Mouse (Mus musculus): ENCODE data around the gene Nr1d1. TPM values are rescaled to one million over a fixed set of nuclear protein-coding genes. Genes with fewer than 3 reads are reported as not detected.

Nr1d1 gene
- polyA plus RNA-seq, 1 experiment from 2014 or later = 5.1 TPM

- Histone ChIP-seq H3K27me3 (replicated peaks; ENCODE audit: control insufficient read depth, insufficient read depth, low read length) (no peaks in the 10 kb centered on the region), H3K9ac (ENCODE audit: low read depth, low read length) (no peak overlapping the region), H3K4me1 (replicated peaks; ENCODE audit: control insufficient read depth, insufficient read depth, low read length) (peaks cover 22% of the 10 kb centered on the region), H3K4me3 (ENCODE audit: low read depth, low read length) (no peak overlapping the region), H3K27ac (ENCODE audit: low read depth, low read length) (peak overlapping the region; percentile 88; the same call in 1 of the 2 replicates), H3K4me2 (replicated peaks; ENCODE audit: low read depth) (0 out of 2 replicates have a peak overlapping the region, but pooled peaks have one; percentile 49), H3K9me3 (ENCODE audit: control insufficient read depth) (no peaks in the 10 kb centered on the region), H3K36me3 (ENCODE audit: control insufficient read depth, insufficient read depth) (no peaks in the 10 kb centered on the region)
- no peak for TF ChIP-seq CTCF (IDR thresholded peaks at IDR 0.05; ENCODE audit: low read depth)
- ATAC-seq = no peak
- WGBS = 60% methylated on average over 10 of the region's 10 CpGs
These were observed 10.1 kb upstream of the Nr1d1 start for GRCm38 (mm10) chr11:98785214-98785613.

GRCm38 (mm10) chr11:98784139-98784538, 9.0 kb upstream of the Nr1d1 start:
- H3K4me1 ChIP-seq (replicated peaks; ENCODE audit: control insufficient read depth, insufficient read depth, low read length) = peaks cover 22% of the 10 kb centered on the region
- TF ChIP-seq CTCF (IDR thresholded peaks at IDR 0.05; ENCODE audit: low read depth) = no peak
- H3K4me3 ChIP-seq (ENCODE audit: low read depth, low read length) = no peak overlapping the region
- H3K27ac ChIP-seq (ENCODE audit: low read depth, low read length) = peak overlapping the region; percentile 88
- WGBS = 69% methylated on average over 4 of the region's 4 CpGs
- H3K27me3 ChIP-seq (replicated peaks; ENCODE audit: control insufficient read depth, insufficient read depth, low read length) = no peaks in the 10 kb centered on the region
- no peaks in the 10 kb centered on the region for H3K36me3 ChIP-seq (ENCODE audit: control insufficient read depth, insufficient read depth)
- peak overlapping the region; percentile 22; the same call in 1 of the 2 replicates for H3K9ac ChIP-seq (ENCODE audit: low read depth, low read length)
- no peak for ATAC-seq
- H3K9me3 ChIP-seq (ENCODE audit: control insufficient read depth) = no peaks in the 10 kb centered on the region
- H3K4me2 ChIP-seq (replicated peaks; ENCODE audit: low read depth) = no peak overlapping the region

DNA sequence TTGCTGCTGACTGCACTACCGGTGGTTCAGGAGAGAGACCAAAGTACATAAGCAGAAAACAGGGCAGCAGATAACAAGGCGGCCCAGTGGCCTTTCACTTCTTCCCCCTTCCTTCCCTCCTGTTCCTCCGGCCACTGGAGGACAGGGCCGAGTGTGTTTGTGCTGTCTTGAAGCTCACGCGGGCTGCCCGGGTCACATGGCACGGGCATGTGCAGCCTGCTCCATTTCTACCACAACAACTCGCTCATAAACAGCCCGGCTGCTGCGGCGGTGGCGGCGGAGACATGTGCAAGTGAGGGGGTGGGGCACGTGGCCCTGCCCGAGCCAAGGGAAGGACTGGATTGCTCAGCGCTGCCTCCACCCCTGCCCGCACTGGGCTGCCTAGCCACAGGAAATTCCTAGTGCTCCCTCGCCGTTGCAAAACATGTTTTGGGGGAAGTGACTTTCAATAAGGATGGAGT, 8.1 kb upstream of the Nr1d1 start:
- Histone ChIP-seq H3K27me3 (replicated peaks; ENCODE audit: control insufficient read depth, insufficient read depth, low read length) (no peaks in the 10 kb centered on the region), H3K27ac (ENCODE audit: low read depth, low read length) (peak overlapping the region; percentile 88), H3K9ac (ENCODE audit: low read depth, low read length) (peak overlapping the region; percentile 22; the same call in 1 of the 2 replicates), H3K4me1 (replicated peaks; ENCODE audit: control insufficient read depth, insufficient read depth, low read length) (peaks cover 22% of the 10 kb centered on the region), H3K4me3 (ENCODE audit: low read depth, low read length) (peak overlapping the region; percentile 11; the same call in 1 of the 2 replicates), H3K4me2 (replicated peaks; ENCODE audit: low read depth) (peak overlapping the region; percentile 56), H3K9me3 (ENCODE audit: control insufficient read depth) (no peaks in the 10 kb centered on the region), H3K36me3 (ENCODE audit: control insufficient read depth, insufficient read depth) (no peaks in the 10 kb centered on the region)
- peak; percentile 27 for TF ChIP-seq CTCF (IDR thresholded peaks at IDR 0.05; ENCODE audit: low read depth)
- WGBS = 0% methylated on average over 20 of the region's 20 CpGs
- ATAC-seq = peak; percentile 87

DNA sequence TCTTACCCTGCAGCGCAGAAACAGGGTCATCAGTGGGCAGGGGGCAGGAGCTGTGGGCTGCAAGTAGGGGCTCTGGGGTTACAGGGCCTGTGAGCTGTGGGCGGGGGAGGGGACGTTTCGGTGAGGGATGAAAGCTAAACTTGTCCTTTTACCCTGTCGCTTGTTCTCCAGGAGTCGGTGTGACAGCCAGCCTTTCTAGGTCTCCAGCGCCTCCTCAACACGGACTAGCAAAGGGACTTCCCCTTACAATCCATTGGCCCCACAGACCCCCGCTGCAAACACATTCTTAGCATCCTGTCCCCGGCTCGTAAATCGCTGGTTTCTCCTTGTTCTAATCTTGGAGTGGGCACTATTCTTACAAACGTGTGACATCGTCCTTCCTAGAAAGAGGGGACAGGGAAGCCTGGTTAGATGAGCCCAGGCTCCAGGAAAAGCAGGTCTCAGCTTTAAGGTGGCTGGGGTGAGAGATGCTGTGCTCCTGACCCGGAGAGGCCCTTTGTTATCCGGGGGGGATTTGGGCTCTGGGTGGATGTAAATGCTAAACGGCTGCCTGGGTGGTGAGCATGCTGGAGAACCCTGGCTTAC, 7.6 kb upstream of the Nr1d1 start:
- Histone ChIP-seq H3K4me1 (replicated peaks; ENCODE audit: control insufficient read depth, insufficient read depth, low read length) (peaks cover 22% of the 10 kb centered on the region), H3K4me3 (ENCODE audit: low read depth, low read length) (peak overlapping the region; percentile 1; the same call in 1 of the 2 replicates), H3K36me3 (ENCODE audit: control insufficient read depth, insufficient read depth) (no peaks in the 10 kb centered on the region), H3K27ac (ENCODE audit: low read depth, low read length) (peak overlapping the region; percentile 88), H3K4me2 (replicated peaks; ENCODE audit: low read depth) (peak overlapping the region; percentile 56), H3K27me3 (replicated peaks; ENCODE audit: control insufficient read depth, insufficient read depth, low read length) (no peaks in the 10 kb centered on the region), H3K9ac (ENCODE audit: low read depth, low read length) (peak overlapping the region; percentile 48), H3K9me3 (ENCODE audit: control insufficient read depth) (no peaks in the 10 kb centered on the region)
- no peak for ATAC-seq
- TF ChIP-seq CTCF (IDR thresholded peaks at IDR 0.05; ENCODE audit: low read depth) = no peak
- 7% methylated on average over 17 of the region's 17 CpGs for WGBS

DNA sequence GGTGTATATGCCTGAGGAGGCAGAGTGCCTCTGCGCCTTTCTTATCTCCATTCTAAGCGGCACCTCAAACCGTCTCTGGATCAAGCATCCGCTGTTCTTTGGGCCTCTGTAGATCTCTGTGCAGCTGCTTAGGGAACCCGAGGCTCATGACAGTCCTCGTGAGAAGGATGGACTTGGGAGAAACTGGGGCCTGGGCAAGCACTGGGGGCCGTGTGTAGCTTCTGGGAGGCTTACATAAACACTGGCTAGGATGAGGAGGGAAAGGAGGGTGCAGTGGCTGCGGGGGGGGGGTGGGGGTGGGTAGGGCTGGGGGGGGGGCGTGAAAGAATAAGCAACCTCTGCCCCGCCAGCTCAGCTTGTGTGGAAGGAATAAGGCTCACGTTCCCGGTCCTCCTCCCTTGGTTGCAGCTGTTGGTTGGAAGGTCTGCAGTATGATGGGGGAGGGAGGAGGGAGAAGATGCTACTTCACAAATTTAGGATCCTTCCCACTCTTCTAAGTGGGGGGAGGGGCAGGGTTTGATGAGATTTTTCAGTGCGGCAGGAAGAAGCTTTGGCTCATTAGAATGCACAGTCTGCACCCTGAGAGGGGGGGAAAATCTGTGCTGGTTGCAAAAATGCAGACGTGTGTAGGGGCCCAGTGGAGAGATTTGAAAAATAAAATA, 6.8 kb upstream of the Nr1d1 start:
- WGBS = 39% methylated on average over 13 of the region's 14 CpGs
- Histone ChIP-seq H3K4me3 (ENCODE audit: low read depth, low read length) (no peak overlapping the region), H3K9me3 (ENCODE audit: control insufficient read depth) (no peaks in the 10 kb centered on the region), H3K4me2 (replicated peaks; ENCODE audit: low read depth) (no peak overlapping the region), H3K27me3 (replicated peaks; ENCODE audit: control insufficient read depth, insufficient read depth, low read length) (no peaks in the 10 kb centered on the region), H3K4me1 (replicated peaks; ENCODE audit: control insufficient read depth, insufficient read depth, low read length) (peaks cover 24% of the 10 kb centered on the region), H3K36me3 (ENCODE audit: control insufficient read depth, insufficient read depth) (no peaks in the 10 kb centered on the region), H3K27ac (ENCODE audit: low read depth, low read length) (peak overlapping the region; percentile 42), H3K9ac (ENCODE audit: low read depth, low read length) (0 out of 2 replicates have a peak overlapping the region, but pooled peaks have one; percentile 17)
- TF ChIP-seq CTCF (IDR thresholded peaks at IDR 0.05; ENCODE audit: low read depth) = no peak
- ATAC-seq = no peak

DNA sequence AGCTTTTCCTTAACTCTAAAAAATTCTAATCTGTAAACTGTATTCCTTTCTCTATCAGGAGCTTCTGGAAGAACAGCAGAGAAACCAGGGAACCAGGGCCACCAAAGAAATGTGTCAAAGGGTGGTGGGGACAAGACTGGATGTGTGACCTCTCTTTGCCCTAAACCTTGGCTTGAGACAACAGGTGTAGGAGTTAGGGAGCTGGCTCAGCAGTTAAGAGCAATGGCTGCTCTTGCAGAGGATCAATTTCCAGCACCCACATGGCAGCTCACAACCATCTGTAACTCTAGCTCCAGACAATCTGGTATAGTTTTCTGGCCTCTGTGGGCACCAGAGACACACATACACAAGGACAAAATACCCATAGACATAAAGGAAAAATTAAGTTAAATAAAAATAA, 2.8 kb upstream of the Nr1d1 start:
- H3K27ac ChIP-seq (ENCODE audit: low read depth, low read length) = 0 out of 2 replicates have a peak overlapping the region, but pooled peaks have one; percentile 15
- peaks cover 39% of the 10 kb centered on the region for H3K4me1 ChIP-seq (replicated peaks; ENCODE audit: control insufficient read depth, insufficient read depth, low read length)
- no peaks in the 10 kb centered on the region for H3K9me3 ChIP-seq (ENCODE audit: control insufficient read depth)
- H3K36me3 ChIP-seq (ENCODE audit: control insufficient read depth, insufficient read depth) = no peaks in the 10 kb centered on the region
- H3K9ac ChIP-seq (ENCODE audit: low read depth, low read length) = no peak overlapping the region
- ATAC-seq = no peak
- H3K27me3 ChIP-seq (replicated peaks; ENCODE audit: control insufficient read depth, insufficient read depth, low read length) = no peaks in the 10 kb centered on the region
- no peak for TF ChIP-seq CTCF (IDR thresholded peaks at IDR 0.05; ENCODE audit: low read depth)
- no peak overlapping the region for H3K4me2 ChIP-seq (replicated peaks; ENCODE audit: low read depth)
- H3K4me3 ChIP-seq (ENCODE audit: low read depth, low read length) = no peak overlapping the region
